Mouse (Mus musculus) lung, postnatal 36 days (tissue): ENCODE results near the gene Olfr1330.
"Not testable (repeated sequence)": the region's sequence is repeated elsewhere in the genome, so short reads cannot be mapped to it uniquely, and the experiment has no call there.

Source experiments
- DNase-seq: peaks from one replicate; pipeline ENCODE4 v3.0.0; 2022; ENCODE audit warnings: mixed read lengths

Olfr1330 gene

GRCm38 (mm10) chr4:118888297-118888696 is at the start of gene Olfr1330:
TSS of gene Olfr1330 (plus strand) at chr4:118888597.
- no peak for DNase-seq

- DNase-seq = no peak
These were observed 26.6 kb upstream of the Olfr1330 start for GRCm38 (mm10) chr4:118861791-118862190.

- DNase-seq = no peak
These were observed 25.7 kb upstream of the Olfr1330 start for GRCm38 (mm10) chr4:118862704-118863103.

GRCm38 (mm10) chr4:118864349-118864748 is 24.0 kb upstream of the Olfr1330 start, which contains the start of gene Olfr1331:
TSS of gene Olfr1331 (plus strand) at chr4:118864649.
- no peak for DNase-seq

- no peak for DNase-seq
These were observed 20.8 kb upstream of the Olfr1330 start for GRCm38 (mm10) chr4:118867566-118867965.

- no peak for DNase-seq
These were observed 13.6 kb downstream of the Olfr1330 start for GRCm38 (mm10) chr4:118901981-118902380.

- not testable (repeated sequence) for DNase-seq
These were observed 29.0 kb downstream of the Olfr1330 start, which contains the start of gene Olfr1329 for GRCm38 (mm10) chr4:118917365-118917764. TSS of gene Olfr1329 (minus strand) at chr4:118917465.

- not testable (repeated sequence) for DNase-seq
These were observed 42.9 kb downstream of the Olfr1330 start for GRCm38 (mm10) chr4:118931326-118931725.

GRCm38 (mm10) chr4:118938512-118938911 is 50.1 kb downstream of the Olfr1330 start, which contains the start of gene Olfr1328:
TSS of gene Olfr1328 (minus strand) at chr4:118938612.
- DNase-seq = no peak
